ENCODE assay signal across 7 mouse cellular contexts in the genomic region with DNA sequence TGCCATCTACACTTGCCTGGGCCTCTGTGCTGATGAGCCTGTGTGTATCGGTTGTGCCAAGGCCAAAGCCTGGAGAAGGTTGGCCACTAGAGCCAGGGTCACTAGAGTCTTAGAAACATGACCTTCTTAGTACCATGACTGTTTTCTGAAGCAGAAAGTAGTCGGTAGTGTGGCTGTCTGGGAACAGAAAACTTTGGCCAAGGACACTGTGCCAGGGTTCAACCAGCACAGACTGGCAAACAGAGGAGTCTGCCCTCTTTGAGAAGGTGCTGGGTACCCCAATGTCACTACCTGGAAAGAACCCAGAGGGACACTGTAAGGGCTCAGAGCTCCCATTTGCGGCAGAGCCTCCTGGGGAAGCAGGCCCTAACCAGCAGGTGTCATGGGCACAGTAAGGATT. TPM values are rescaled to one million over a fixed set of nuclear protein-coding genes. Genes with fewer than 3 reads are reported as not detected.
A peak's percentile ranks its signal among the peaks of the same experiment; 100 is the strongest.
DNase-seq lines count a peak whose midpoint lies in the region; ATAC-seq and TF ChIP-seq lines count a peak whose summit lies in the region.

No protein-coding gene starts in this region.

- 61% methylated on average over 3 of the region's 3 CpGs for WGBS in heart, embryonic 15.5 days
- 47% methylated on average over 3 of the region's 3 CpGs for WGBS in limb, embryonic 12.5 days
- 69% methylated on average over 3 of the region's 3 CpGs for WGBS in cerebellum, adult 2 months

- ATAC-seq in heart, embryonic 15.5 days (replicated peaks; ENCODE audit: insufficient number of reproducible peaks, insufficient read depth, low FRiP score, low read depth) = no peak
- no peak for ATAC-seq in limb, embryonic 12.5 days (ENCODE audit: insufficient number of reproducible peaks, insufficient read depth, low FRiP score, low TSS enrichment, low read depth)

- peaks cover 49% of the 10 kb centered on the region for H3K4me1 ChIP-seq in E14TG2a.4 (replicated peaks; ENCODE audit: low read depth, low read length)
- peaks cover 22% of the 10 kb centered on the region for H3K4me1 ChIP-seq in heart, embryonic 15.5 days (replicated peaks)
- peaks cover 39% of the 10 kb centered on the region for H3K4me1 ChIP-seq in limb, embryonic 12.5 days (replicated peaks)
- 0 out of 2 replicates have a peak, but pooled peaks cover 2% of the 10 kb centered on the region for H3K4me1 ChIP-seq in cerebellum, adult 2 months (ENCODE audit: control insufficient read depth, insufficient read depth, low read length)

- peak overlapping the region; percentile 57 for H3K9ac ChIP-seq in heart, embryonic 15.5 days
- no peak overlapping the region for H3K9ac ChIP-seq in limb, embryonic 12.5 days (replicated peaks)

- peak overlapping the region; percentile 68 for H3K4me3 ChIP-seq in E14TG2a.4 (replicated peaks; ENCODE audit: low read length)
- H3K4me3 ChIP-seq in heart, embryonic 15.5 days = no peak overlapping the region
- H3K4me3 ChIP-seq in limb, embryonic 12.5 days (replicated peaks) = peak overlapping the region; percentile 41; the same call in 1 of the 2 replicates
- H3K4me3 ChIP-seq in cerebellum, adult 2 months (replicated peaks; ENCODE audit: insufficient read depth, low read depth, low read length) = no peak overlapping the region

- peak; percentile 54 for DNase-seq in 3T3-L1 (ENCODE audit: low read depth, low spot score)
- DNase-seq in cerebellum, adult 2 months = no peak
- no peak for DNase-seq in left cerebral cortex, adult 18-20 months (ENCODE audit: low spot score in 2 of 2)
- DNase-seq in cerebellum, postnatal 10 days = no peak

- TF ChIP-seq POLR2A in cerebellum, adult 2 months (IDR thresholded peaks at IDR 0.05; ENCODE audit: borderline replicate concordance, insufficient read depth, low read length) = no peak

- TF ChIP-seq CTCF in E14TG2a.4 (conservative IDR thresholded peaks at IDR 0.05; ENCODE audit: low read length) = no peak
- TF ChIP-seq CTCF in cerebellum, adult 2 months (IDR thresholded peaks at IDR 0.05; ENCODE audit: borderline replicate concordance, insufficient read depth, low read depth, low read length) = no peak

- H3K36me3 ChIP-seq in E14TG2a.4 (ENCODE audit: insufficient read depth, low read length) = no peaks in the 10 kb centered on the region
- H3K36me3 ChIP-seq in heart, embryonic 15.5 days = no peaks in the 10 kb centered on the region
- no peaks in the 10 kb centered on the region for H3K36me3 ChIP-seq in limb, embryonic 12.5 days

- no peaks in the 10 kb centered on the region for H3K9me3 ChIP-seq in E14TG2a.4 (ENCODE audit: low read length)
- H3K9me3 ChIP-seq in heart, embryonic 15.5 days (replicated peaks) = no peaks in the 10 kb centered on the region
- H3K9me3 ChIP-seq in limb, embryonic 12.5 days = no peaks in the 10 kb centered on the region

- peak overlapping the region; percentile 73 for H3K27ac ChIP-seq in heart, embryonic 15.5 days
- peak overlapping the region; percentile 89 for H3K27ac ChIP-seq in limb, embryonic 12.5 days
- no peak overlapping the region for H3K27ac ChIP-seq in cerebellum, adult 2 months (ENCODE audit: insufficient read depth, low read length)

- H3K4me2 ChIP-seq in heart, embryonic 15.5 days = peak overlapping the region; percentile 70
- H3K4me2 ChIP-seq in limb, embryonic 12.5 days = peak overlapping the region; percentile 71

- peaks cover 58% of the 10 kb centered on the region for H3K27me3 ChIP-seq in E14TG2a.4 (ENCODE audit: insufficient read depth, low read length)
- peaks cover 11% of the 10 kb centered on the region for H3K27me3 ChIP-seq in heart, embryonic 15.5 days
- H3K27me3 ChIP-seq in limb, embryonic 12.5 days = peaks cover 4% of the 10 kb centered on the region; the same call in 1 of the 2 replicates
- no peaks in the 10 kb centered on the region for H3K27me3 ChIP-seq in cerebellum, adult 2 months (ENCODE audit: control insufficient read depth, insufficient read depth, low read length)

RNA-seq across cellular contexts. Expression of gene Krt78, which starts 22.6 kb away (rescaled TPM):
- 0.04 and 0.10 TPM in 2 replicates for polyA plus RNA-seq in heart, embryonic 15.5 days (2015; fragmentation: Nextera tagmentation; extraction: Ambion mirVana)
- not detected in 2 replicates for polyA plus RNA-seq in limb, embryonic 12.5 days (2016; fragmentation: Nextera tagmentation; extraction: Ambion mirVana)
- 0.03 TPM in 1 of 2 replicates, not detected in the other for polyA plus RNA-seq in cerebellum, adult 2 months (2012; rRNA removed)
- not detected for total RNA-seq in left cerebral cortex, adult 18-20 months (2021)

RNA-seq across cellular contexts. Expression of gene Krt8, which starts 27.6 kb away (rescaled TPM):
- polyA plus RNA-seq in heart, embryonic 15.5 days (2015; fragmentation: Nextera tagmentation; extraction: Ambion mirVana) = 30.3 and 197 TPM in 2 replicates
- 10.3 and 11.3 TPM in 2 replicates for polyA plus RNA-seq in limb, embryonic 12.5 days (2016; fragmentation: Nextera tagmentation; extraction: Ambion mirVana)
- 0.61 and 1.1 TPM in 2 replicates for polyA plus RNA-seq in cerebellum, adult 2 months (2012; rRNA removed)
- not detected for total RNA-seq in left cerebral cortex, adult 18-20 months (2021)

RNA-seq across cellular contexts. Expression of gene Krt79, which starts 36.5 kb away (rescaled TPM):
- polyA plus RNA-seq in heart, embryonic 15.5 days (2015; fragmentation: Nextera tagmentation; extraction: Ambion mirVana) = 0.87 and 0.95 TPM in 2 replicates
- polyA plus RNA-seq in limb, embryonic 12.5 days (2016; fragmentation: Nextera tagmentation; extraction: Ambion mirVana) = 0.17 TPM in 1 of 2 replicates, not detected in the other
- not detected in 2 replicates for polyA plus RNA-seq in cerebellum, adult 2 months (2012; rRNA removed)
- total RNA-seq in left cerebral cortex, adult 18-20 months (2021) = not detected

RNA-seq across cellular contexts. Expression of gene Krt18, which starts 51.3 kb away (rescaled TPM):
- polyA plus RNA-seq in heart, embryonic 15.5 days (2015; fragmentation: Nextera tagmentation; extraction: Ambion mirVana) = 33.1 and 213 TPM in 2 replicates
- 21.2 and 21.5 TPM in 2 replicates for polyA plus RNA-seq in limb, embryonic 12.5 days (2016; fragmentation: Nextera tagmentation; extraction: Ambion mirVana)
- polyA plus RNA-seq in cerebellum, adult 2 months (2012; rRNA removed) = 1.1 and 2.1 TPM in 2 replicates
- under 1 TPM in 1 of 2 experiments, not detected in 1; 0.26 TPM for total RNA-seq in left cerebral cortex, adult 18-20 months (2021)

RNA-seq across cellular contexts. Expression of gene Krt4, which starts 52.1 kb away (rescaled TPM):
- 1.0 and 3.4 TPM in 2 replicates for polyA plus RNA-seq in heart, embryonic 15.5 days (2015; fragmentation: Nextera tagmentation; extraction: Ambion mirVana)
- 0.13 TPM in 1 of 2 replicates, not detected in the other for polyA plus RNA-seq in limb, embryonic 12.5 days (2016; fragmentation: Nextera tagmentation; extraction: Ambion mirVana)
- polyA plus RNA-seq in cerebellum, adult 2 months (2012; rRNA removed) = 0.05 TPM in 1 of 2 replicates, not detected in the other
- not detected for total RNA-seq in left cerebral cortex, adult 18-20 months (2021)

Comparison
In these comparisons a context has a peak if more than half of its experiments do, and no peak if none do; other contexts are left out.
1. H3K4me3 ChIP-seq: peak in E14TG2a.4 (single experiment) and limb, embryonic 12.5 days (single experiment); none in heart, embryonic 15.5 days (single experiment) and cerebellum, adult 2 months (single experiment).